Mouse (Mus musculus): Measurements from ENCODE around the gene Herpud1. TPM values are rescaled to one million over a fixed set of nuclear protein-coding genes. Genes with fewer than 3 reads are reported as not detected.

Gene Herpud1
- polyA plus RNA-seq, 1 experiment from 2014 or later, result 219 TPM

DNA sequence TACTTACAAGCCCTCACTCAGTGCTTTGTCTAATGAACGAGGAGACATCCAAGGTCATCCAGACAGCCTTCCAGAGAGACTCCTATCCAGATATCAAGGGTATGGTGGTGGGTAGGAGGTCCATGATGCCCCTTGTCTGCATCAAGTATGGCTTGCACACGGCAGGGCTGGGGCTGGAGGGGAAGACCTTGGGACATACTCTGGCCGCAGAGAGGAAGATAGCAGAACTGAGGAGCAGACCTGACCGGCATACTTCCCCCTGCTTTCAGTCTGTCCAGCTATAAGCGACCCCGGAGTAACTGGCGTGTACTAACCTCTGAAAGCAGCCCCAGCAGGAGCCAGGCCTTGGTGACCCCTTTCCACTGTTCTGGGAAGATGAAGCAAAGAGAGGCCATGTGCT lies 23.3 kb downstream of the Herpud1 start:
- 68% methylated on average over 7 of the region's 7 CpGs for WGBS (ENCODE audit: insufficient replicate concordance)
- Histone ChIP-seq H3K9me3 (replicated peaks; ENCODE audit: control insufficient read depth, low read length) (no peaks in the 10 kb centered on the region), H3K4me1 (ENCODE audit: control insufficient read depth, low read depth, low read length) (peaks cover 4% of the 10 kb centered on the region; the same call in 1 of the 2 replicates), H3K4me2 (ENCODE audit: low read depth, low read length) (no peak overlapping the region), H3K27me3 (ENCODE audit: control insufficient read depth, insufficient read depth, low read depth, low read length) (no peaks in the 10 kb centered on the region), H3K36me3 (ENCODE audit: control insufficient read depth, insufficient read depth) (no peaks in the 10 kb centered on the region), H3K27ac (ENCODE audit: low read length) (no peak overlapping the region), H3K4me3 (ENCODE audit: low read depth, low read length) (no peak overlapping the region), H3K9ac (ENCODE audit: low read depth, low read length) (no peak overlapping the region)
- ATAC-seq (ENCODE audit: low read depth), result no peak

DNA sequence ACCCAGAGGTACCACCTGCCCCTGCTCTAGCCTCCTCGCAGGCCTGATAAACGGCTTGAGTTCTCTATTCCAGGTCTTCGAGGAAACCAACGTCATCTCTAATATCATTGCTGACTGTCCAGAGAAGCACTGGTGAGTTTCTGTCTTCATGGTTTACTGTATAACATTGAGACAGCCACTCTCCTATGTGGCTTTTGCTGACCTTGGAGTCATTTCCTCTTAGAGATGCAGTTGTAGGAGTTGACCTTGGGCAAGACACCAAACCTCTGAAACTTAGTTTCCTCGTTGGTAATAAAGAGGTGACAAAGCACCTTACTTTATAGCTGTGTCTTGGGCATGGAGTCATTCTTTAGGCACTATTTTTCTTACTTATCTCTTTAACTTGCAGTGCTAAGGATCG lies 26.3 kb downstream of the Herpud1 start:
- no peak for ATAC-seq (ENCODE audit: low read depth)
- H3K27me3 ChIP-seq (ENCODE audit: control insufficient read depth, insufficient read depth, low read depth, low read length), result no peaks in the 10 kb centered on the region
- H3K27ac ChIP-seq (ENCODE audit: low read length), result no peak overlapping the region
- H3K36me3 ChIP-seq (ENCODE audit: control insufficient read depth, insufficient read depth), result no peaks in the 10 kb centered on the region
- peaks cover 4% of the 10 kb centered on the region; the same call in 1 of the 2 replicates for H3K4me1 ChIP-seq (ENCODE audit: control insufficient read depth, low read depth, low read length)
- H3K9ac ChIP-seq (ENCODE audit: low read depth, low read length), result no peak overlapping the region
- WGBS (ENCODE audit: insufficient replicate concordance), result 55% methylated on average over 6 of the region's 6 CpGs
- no peak overlapping the region for H3K4me2 ChIP-seq (ENCODE audit: low read depth, low read length)
- H3K9me3 ChIP-seq (replicated peaks; ENCODE audit: control insufficient read depth, low read length), result no peaks in the 10 kb centered on the region
- no peak overlapping the region for H3K4me3 ChIP-seq (ENCODE audit: low read depth, low read length)

DNA sequence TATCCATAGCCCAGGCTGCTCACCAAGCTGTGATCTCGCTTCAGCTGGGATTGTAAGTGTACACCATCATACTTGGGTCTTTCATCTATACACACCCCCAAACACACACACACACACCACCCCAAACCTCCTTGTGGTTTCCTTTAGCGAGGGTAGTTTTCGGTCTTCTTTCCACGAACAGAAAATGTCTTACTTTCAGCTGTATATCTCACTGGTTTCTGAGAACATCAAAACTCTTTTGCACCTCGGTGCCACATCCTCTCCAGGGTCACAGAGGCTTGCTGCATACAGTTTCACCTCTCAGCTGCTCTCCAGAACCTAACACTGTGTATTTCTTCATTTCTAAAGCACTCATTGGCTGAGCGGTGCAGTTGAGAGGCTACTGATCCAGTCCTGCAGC lies 27.3 kb downstream of the Herpud1 start:
- no peak overlapping the region for H3K27ac ChIP-seq (ENCODE audit: low read length)
- WGBS (ENCODE audit: insufficient replicate concordance), result 46% methylated on average over 6 of the region's 6 CpGs
- no peaks in the 10 kb centered on the region for H3K27me3 ChIP-seq (ENCODE audit: control insufficient read depth, insufficient read depth, low read depth, low read length)
- no peak overlapping the region for H3K4me2 ChIP-seq (ENCODE audit: low read depth, low read length)
- no peak overlapping the region for H3K9ac ChIP-seq (ENCODE audit: low read depth, low read length)
- ATAC-seq (ENCODE audit: low read depth), result no peak
- peaks cover 3% of the 10 kb centered on the region; the same call in 1 of the 2 replicates for H3K4me1 ChIP-seq (ENCODE audit: control insufficient read depth, low read depth, low read length)
- H3K9me3 ChIP-seq (replicated peaks; ENCODE audit: control insufficient read depth, low read length), result no peaks in the 10 kb centered on the region
- H3K36me3 ChIP-seq (ENCODE audit: control insufficient read depth, insufficient read depth), result no peaks in the 10 kb centered on the region
- H3K4me3 ChIP-seq (ENCODE audit: low read depth, low read length), result no peak overlapping the region

DNA sequence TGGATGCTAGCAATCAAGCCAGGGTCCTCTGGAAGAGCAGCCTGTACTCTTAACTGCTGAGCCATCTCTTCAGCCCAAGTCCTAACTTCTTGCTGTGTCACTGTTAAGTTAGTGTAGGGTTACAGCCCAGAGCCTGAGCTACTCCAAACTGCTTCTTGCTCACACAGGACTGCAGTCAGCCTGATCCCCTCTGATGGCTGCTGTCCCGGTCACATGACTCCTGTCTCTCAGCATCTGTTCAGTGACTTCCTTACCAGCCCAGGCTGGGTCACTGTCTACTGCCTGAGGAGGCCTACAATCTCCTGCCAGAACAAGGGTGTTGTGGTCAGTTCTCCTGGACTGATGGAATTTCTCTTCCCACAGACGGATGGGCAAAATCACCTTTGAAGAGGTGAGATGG lies 29.0 kb downstream of the Herpud1 start:
- Histone ChIP-seq H3K36me3 (ENCODE audit: control insufficient read depth, insufficient read depth) (no peaks in the 10 kb centered on the region), H3K9me3 (replicated peaks; ENCODE audit: control insufficient read depth, low read length) (no peaks in the 10 kb centered on the region), H3K9ac (ENCODE audit: low read depth, low read length) (no peak overlapping the region), H3K4me1 (ENCODE audit: control insufficient read depth, low read depth, low read length) (no peaks in the 10 kb centered on the region), H3K4me3 (ENCODE audit: low read depth, low read length) (no peak overlapping the region), H3K27me3 (ENCODE audit: control insufficient read depth, insufficient read depth, low read depth, low read length) (no peaks in the 10 kb centered on the region), H3K4me2 (ENCODE audit: low read depth, low read length) (no peak overlapping the region), H3K27ac (ENCODE audit: low read length) (no peak overlapping the region)
- ATAC-seq (ENCODE audit: low read depth), result no peak
- 46% methylated on average over 2 of the region's 2 CpGs for whole genome bisulfite sequencing (ENCODE audit: insufficient replicate concordance)

DNA sequence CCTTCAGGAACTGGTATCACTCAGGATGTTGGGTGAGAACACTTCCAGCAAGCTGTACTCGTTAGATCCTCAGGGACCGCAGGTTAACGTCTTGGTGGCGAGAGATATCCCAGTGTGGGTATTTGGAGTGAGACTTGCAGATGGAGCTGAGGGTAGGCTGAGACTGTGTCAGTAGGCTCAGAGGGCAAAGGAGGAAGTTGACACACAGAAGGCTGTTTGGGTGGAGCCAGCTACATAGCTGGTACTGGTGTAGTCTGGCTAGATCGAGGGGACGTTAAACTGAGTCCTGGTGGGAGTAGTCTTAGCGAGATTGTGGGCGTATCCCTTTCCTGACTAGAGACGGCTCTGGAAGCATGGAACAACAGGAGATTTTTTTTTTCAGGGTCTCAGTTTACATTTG lies 31.8 kb downstream of the Herpud1 start:
- ATAC-seq (ENCODE audit: low read depth), result no peak

DNA sequence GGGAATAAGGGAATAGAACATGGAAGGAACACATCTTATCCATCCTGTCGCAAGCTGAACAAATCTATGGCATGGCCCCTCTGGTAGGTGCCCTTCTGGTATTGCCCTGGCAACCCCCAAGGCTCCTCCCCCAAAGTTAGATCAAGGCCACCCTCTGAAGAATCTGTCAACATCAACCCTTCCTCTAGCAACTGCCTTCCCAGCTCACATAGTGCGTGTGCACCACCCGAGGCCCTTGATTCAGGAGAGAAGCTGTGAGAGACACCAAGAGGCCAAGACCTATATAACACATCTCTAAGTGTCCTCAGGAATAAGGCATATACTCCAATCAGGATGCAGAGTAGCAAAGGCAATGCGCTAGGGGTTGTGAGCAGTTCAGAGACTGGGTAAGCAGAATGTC lies 36.0 kb downstream of the Herpud1 start:
- ATAC-seq (ENCODE audit: low read depth), result no peak
- Histone ChIP-seq H3K27ac (ENCODE audit: low read length) (no peak overlapping the region), H3K4me2 (ENCODE audit: low read depth, low read length) (no peak overlapping the region), H3K27me3 (ENCODE audit: control insufficient read depth, insufficient read depth, low read depth, low read length) (no peaks in the 10 kb centered on the region), H3K4me1 (ENCODE audit: control insufficient read depth, low read depth, low read length) (no peaks in the 10 kb centered on the region), H3K36me3 (ENCODE audit: control insufficient read depth, insufficient read depth) (no peaks in the 10 kb centered on the region), H3K4me3 (ENCODE audit: low read depth, low read length) (no peak overlapping the region), H3K9ac (ENCODE audit: low read depth, low read length) (no peak overlapping the region), H3K9me3 (replicated peaks; ENCODE audit: control insufficient read depth, low read length) (no peaks in the 10 kb centered on the region)
- WGBS (ENCODE audit: insufficient replicate concordance), result 65% methylated on average over 4 of the region's 4 CpGs

More for the DNA sequence above, 31.8 kb downstream of the Herpud1 start:
- WGBS (ENCODE audit: insufficient replicate concordance), result 32% methylated on average over 9 of the region's 9 CpGs
- H3K9ac ChIP-seq (ENCODE audit: low read depth, low read length), result no peak overlapping the region
- H3K27ac ChIP-seq (ENCODE audit: low read length), result no peak overlapping the region
- no peak overlapping the region for H3K4me2 ChIP-seq (ENCODE audit: low read depth, low read length)
- no peak overlapping the region for H3K4me3 ChIP-seq (ENCODE audit: low read depth, low read length)
- no peaks in the 10 kb centered on the region for H3K36me3 ChIP-seq (ENCODE audit: control insufficient read depth, insufficient read depth)
- H3K27me3 ChIP-seq (ENCODE audit: control insufficient read depth, insufficient read depth, low read depth, low read length), result no peaks in the 10 kb centered on the region
- no peaks in the 10 kb centered on the region for H3K9me3 ChIP-seq (replicated peaks; ENCODE audit: control insufficient read depth, low read length)
- H3K4me1 ChIP-seq (ENCODE audit: control insufficient read depth, low read depth, low read length), result no peaks in the 10 kb centered on the region

DNA sequence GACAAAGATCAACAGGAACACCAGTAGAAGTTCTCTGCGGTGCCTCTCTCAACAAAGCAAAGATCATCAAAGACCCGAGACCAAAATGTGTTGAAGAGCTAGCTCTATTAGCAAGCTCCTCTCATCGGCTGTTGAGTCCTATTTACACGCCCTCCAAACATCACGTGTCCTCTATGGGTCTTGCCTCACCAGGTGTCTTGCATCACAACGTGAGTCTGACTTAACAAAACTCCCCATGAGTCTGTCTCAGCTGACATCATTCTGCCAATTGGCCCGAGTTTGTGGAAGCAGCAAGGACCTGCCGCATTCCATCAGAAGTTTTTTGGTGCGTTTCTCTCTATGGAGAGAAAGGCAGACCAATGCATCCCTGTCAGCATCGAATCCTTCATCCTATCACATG lies 41.7 kb downstream of the Herpud1 start:
- ATAC-seq (ENCODE audit: low read depth), result no peak
- no peaks in the 10 kb centered on the region for H3K9me3 ChIP-seq (replicated peaks; ENCODE audit: control insufficient read depth, low read length)
- H3K36me3 ChIP-seq (ENCODE audit: control insufficient read depth, insufficient read depth), result no peaks in the 10 kb centered on the region
- H3K4me2 ChIP-seq (ENCODE audit: low read depth, low read length), result no peak overlapping the region
- no peak overlapping the region for H3K27ac ChIP-seq (ENCODE audit: low read length)
- H3K4me1 ChIP-seq (ENCODE audit: control insufficient read depth, low read depth, low read length), result no peaks in the 10 kb centered on the region
- 48% methylated on average over 10 of the region's 10 CpGs for WGBS (ENCODE audit: insufficient replicate concordance)
- H3K4me3 ChIP-seq (ENCODE audit: low read depth, low read length), result no peak overlapping the region
- no peaks in the 10 kb centered on the region for H3K27me3 ChIP-seq (ENCODE audit: control insufficient read depth, insufficient read depth, low read depth, low read length)
- H3K9ac ChIP-seq (ENCODE audit: low read depth, low read length), result no peak overlapping the region

GRCm38 (mm10) chr8:94428420-94428819 lies 42.2 kb downstream of the Herpud1 start:
- no peak for ATAC-seq (ENCODE audit: low read depth)
- WGBS (ENCODE audit: insufficient replicate concordance), result 62% methylated on average over 4 of the region's 4 CpGs

DNA sequence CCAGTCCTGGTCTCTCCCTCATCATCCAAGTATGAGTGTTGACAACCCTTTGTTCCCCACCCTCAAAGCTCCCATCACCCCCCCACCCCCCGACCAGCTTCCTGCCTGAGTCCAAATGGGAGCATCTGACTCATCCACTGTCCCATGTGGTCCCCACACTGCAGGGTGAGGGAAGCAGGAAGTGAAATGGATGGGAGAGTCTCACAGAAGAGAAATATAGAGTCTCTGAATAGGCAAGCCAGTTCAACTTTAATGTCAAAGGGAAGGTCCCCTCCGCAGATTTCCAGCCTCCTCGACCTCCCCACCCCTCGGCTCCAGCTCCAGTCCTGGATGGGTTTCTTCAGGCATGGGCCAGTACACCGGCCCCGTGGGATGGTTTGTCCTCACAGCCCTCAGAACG lies 43.1 kb downstream of the Herpud1 start:
- Histone ChIP-seq H3K9ac (ENCODE audit: low read depth, low read length) (no peak overlapping the region), H3K36me3 (ENCODE audit: control insufficient read depth, insufficient read depth) (no peaks in the 10 kb centered on the region), H3K4me1 (ENCODE audit: control insufficient read depth, low read depth, low read length) (no peaks in the 10 kb centered on the region), H3K27me3 (ENCODE audit: control insufficient read depth, insufficient read depth, low read depth, low read length) (peaks cover 8% of the 10 kb centered on the region; the same call in 1 of the 2 replicates), H3K9me3 (replicated peaks; ENCODE audit: control insufficient read depth, low read length) (no peaks in the 10 kb centered on the region), H3K4me2 (ENCODE audit: low read depth, low read length) (no peak overlapping the region), H3K4me3 (ENCODE audit: low read depth, low read length) (no peak overlapping the region), H3K27ac (ENCODE audit: low read length) (no peak overlapping the region)
- no peak for ATAC-seq (ENCODE audit: low read depth)
- 56% methylated on average over 7 of the region's 7 CpGs for WGBS (ENCODE audit: insufficient replicate concordance)

More at GRCm38 (mm10) chr8:94428420-94428819, 42.2 kb downstream of the Herpud1 start:
- H3K36me3 ChIP-seq (ENCODE audit: control insufficient read depth, insufficient read depth), result no peaks in the 10 kb centered on the region
- no peak overlapping the region for H3K4me3 ChIP-seq (ENCODE audit: low read depth, low read length)
- H3K27ac ChIP-seq (ENCODE audit: low read length), result no peak overlapping the region
- H3K4me1 ChIP-seq (ENCODE audit: control insufficient read depth, low read depth, low read length), result no peaks in the 10 kb centered on the region
- H3K27me3 ChIP-seq (ENCODE audit: control insufficient read depth, insufficient read depth, low read depth, low read length), result peaks cover 3% of the 10 kb centered on the region; the same call in 1 of the 2 replicates
- no peak overlapping the region for H3K9ac ChIP-seq (ENCODE audit: low read depth, low read length)
- no peaks in the 10 kb centered on the region for H3K9me3 ChIP-seq (replicated peaks; ENCODE audit: control insufficient read depth, low read length)
- no peak overlapping the region for H3K4me2 ChIP-seq (ENCODE audit: low read depth, low read length)
